Mouse (Mus musculus) gonadal fat pad, adult 2 months (tissue): ENCODE data around the gene Cmya5. TPM values are rescaled to one million over a fixed set of nuclear protein-coding genes. Genes with fewer than 3 reads are reported as not detected.

Experiments
- DNase-seq: peaks from one replicate; pipeline ENCODE4 v3.0.0-alpha.2; 2012; ENCODE audit warnings: low read depth
- polyA plus RNA-seq: library from polyadenylated mRNA; depleted of rRNA; stranded (reverse); fragments of >200 nt; gene quantifications from 2 replicates; pipeline ENCODE4 v1.2.3, GENCODE M21; 2012

Gene Cmya5
- polyA plus RNA-seq, 1 experiment: 0.53 TPM

GRCm38 (mm10) chr13:93062860-93063636 is 81.5 kb downstream of the Cmya5 start:
- no peak for DNase-seq

GRCm38 (mm10) chr13:93061311-93061710 is 83.2 kb downstream of the Cmya5 start:
- no peak for DNase-seq

DNA sequence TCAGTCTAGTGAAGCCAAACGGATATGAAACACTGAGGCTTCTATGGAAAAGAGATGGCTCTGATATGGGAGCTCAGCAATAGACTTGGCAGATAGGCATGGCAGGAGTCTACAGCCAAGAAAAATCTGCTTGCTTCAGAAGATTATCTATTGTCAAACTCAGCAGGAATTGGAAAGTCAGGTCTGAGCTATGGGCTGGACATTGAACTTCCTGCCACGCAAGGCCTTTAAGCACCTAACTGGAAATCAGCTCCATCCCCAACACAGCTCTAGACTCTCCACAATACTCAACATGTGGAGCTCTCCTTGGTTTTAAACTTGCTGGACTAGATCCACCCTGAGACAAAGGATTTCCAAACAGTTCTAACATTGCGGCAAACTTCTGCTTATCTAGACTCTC is 84.1 kb downstream of the Cmya5 start:
- peak; percentile 55 for DNase-seq

GRCm38 (mm10) chr13:93058551-93059011 is 85.9 kb downstream of the Cmya5 start:
- no peak for DNase-seq

- no peak for DNase-seq
These were observed 86.8 kb downstream of the Cmya5 start for GRCm38 (mm10) chr13:93057492-93058260.

GRCm38 (mm10) chr13:93056091-93056490 is 88.4 kb downstream of the Cmya5 start:
- no peak for DNase-seq

GRCm38 (mm10) chr13:93051483-93051882 is 93.0 kb downstream of the Cmya5 start:
- DNase-seq: no peak

GRCm38 (mm10) chr13:93041021-93041420 is 103.5 kb downstream of the Cmya5 start:
- DNase-seq: no peak

DNA sequence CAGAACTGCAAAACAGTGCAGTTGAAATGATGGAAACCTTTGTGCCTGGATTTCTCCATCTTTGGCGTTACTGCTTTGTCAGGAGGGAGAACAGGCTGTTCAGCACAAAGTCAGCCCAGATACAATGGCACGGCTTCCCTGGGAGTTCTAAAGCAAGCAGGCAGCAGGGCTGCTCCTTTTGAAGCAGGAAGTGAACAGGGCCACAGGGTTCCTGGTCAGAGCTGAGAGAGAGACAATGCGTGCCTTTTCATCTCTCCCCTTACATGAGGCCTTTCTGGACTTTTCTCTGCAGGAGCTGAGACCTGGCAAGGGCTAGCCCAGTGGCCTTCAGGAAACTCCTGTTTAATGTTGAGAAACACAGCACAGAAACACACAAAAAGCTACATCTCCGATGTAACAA is 108.3 kb downstream of the Cmya5 start:
- DNase-seq: no peak

GRCm38 (mm10) chr13:93029337-93029736 is 115.2 kb downstream of the Cmya5 start:
- no peak for DNase-seq

GRCm38 (mm10) chr13:93024837-93025236 is 119.7 kb downstream of the Cmya5 start:
- DNase-seq: no peak

- DNase-seq: no peak
These were observed 122.4 kb downstream of the Cmya5 start for GRCm38 (mm10) chr13:93022158-93022557.

DNA sequence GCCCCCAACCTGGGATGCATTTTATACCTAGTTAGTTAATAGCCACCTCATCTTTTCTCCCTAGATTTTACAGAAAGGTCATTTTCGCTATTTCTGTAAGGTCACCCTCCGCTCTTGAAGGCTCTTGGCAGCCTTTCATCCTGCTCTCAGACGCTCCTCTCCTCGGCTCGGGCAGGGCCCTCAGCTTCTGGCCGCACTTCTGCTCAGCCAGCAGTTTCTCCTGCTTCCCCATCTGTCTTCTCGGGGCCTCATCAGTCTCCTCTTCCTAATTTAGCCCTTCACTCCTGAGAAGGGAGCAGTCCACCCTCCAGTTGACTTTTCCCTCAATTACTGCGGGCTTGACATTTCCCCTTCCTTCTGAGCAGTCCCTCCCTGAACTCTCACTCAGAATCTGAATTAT is 131.6 kb downstream of the Cmya5 start:
- no peak for DNase-seq

DNA sequence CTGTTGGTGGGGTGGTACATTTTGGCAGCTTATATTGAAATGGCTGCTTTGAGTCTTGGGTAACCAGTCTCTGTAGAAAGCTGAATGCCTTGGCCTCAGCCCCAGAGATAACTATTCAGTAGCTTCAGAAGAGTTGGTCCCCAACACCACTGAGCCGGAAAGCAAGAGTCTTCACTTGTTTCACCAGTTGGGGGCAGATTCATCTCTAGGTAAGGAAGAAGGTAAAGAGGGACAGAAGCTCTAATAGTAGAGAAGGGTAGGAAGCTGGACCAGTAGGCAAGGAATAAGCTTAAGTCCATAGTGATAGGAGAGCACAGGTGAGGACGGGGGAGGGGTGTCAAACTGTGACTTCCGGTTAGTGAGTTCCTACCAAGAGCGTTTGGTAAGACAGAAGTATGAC is 133.2 kb downstream of the Cmya5 start:
- DNase-seq: no peak

DNA sequence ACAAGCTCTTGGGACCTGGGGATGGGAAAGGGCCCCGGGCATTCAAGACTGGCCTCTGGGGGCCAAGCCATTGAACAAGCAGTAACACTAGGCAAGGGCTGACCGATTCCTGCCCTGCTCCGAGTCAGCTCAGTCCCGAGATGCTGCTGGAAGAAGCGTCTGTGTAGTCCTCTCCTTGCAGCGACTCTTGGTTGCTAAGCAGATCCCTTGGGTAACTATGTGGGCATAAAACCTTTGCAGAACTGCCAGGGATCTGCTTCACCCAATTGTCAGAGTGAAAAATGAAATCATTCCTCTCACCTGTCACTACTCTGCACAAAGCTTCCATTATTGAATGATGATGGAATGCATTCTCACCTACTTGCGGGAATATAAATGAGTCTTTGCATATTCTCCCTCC is 134.0 kb downstream of the Cmya5 start:
- no peak for DNase-seq

GRCm38 (mm10) chr13:93007078-93007477 is 137.4 kb downstream of the Cmya5 start:
- DNase-seq: no peak

- no peak for DNase-seq
These were observed 138.2 kb downstream of the Cmya5 start for GRCm38 (mm10) chr13:93006347-93006746.

DNA sequence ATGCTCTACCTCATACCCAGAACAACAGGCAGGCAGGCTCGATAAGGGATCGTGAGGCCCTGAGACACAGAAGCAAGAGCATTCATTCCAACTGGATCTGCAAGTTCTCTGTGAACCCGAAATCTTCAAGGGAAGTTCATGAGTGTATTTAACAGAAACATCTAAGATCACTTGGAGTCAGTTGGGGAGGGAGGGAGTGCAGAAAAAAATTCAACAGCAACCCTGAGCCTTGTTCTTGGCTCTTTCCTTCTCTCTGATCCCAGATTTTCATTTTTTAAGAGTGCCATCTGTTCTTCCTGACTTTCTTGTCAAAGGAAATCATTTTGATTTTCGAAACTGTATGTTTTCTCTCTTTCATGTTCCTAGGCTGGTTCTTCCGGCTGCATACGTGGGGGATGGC is 140.5 kb downstream of the Cmya5 start:
- DNase-seq: no peak

DNA sequence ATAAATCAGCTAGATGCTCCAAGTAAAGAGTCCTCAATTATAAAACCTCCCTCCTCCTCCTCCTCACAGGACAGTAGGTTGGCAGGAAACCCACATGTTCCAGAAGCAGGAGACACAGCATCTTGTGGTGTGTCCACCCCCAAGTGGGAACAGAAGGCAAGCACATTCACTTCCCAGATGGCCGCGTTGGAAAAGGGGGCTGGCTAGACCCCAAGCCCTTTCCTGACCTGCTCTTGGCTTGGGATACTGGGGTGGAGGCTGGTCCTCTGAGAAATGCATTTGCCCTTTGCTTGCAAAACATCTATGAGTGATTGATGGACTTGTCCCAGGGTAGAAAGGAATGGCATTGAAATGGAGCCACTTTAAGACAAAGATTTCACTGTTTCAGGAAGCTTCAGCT is 142.1 kb downstream of the Cmya5 start:
- DNase-seq: no peak

DNA sequence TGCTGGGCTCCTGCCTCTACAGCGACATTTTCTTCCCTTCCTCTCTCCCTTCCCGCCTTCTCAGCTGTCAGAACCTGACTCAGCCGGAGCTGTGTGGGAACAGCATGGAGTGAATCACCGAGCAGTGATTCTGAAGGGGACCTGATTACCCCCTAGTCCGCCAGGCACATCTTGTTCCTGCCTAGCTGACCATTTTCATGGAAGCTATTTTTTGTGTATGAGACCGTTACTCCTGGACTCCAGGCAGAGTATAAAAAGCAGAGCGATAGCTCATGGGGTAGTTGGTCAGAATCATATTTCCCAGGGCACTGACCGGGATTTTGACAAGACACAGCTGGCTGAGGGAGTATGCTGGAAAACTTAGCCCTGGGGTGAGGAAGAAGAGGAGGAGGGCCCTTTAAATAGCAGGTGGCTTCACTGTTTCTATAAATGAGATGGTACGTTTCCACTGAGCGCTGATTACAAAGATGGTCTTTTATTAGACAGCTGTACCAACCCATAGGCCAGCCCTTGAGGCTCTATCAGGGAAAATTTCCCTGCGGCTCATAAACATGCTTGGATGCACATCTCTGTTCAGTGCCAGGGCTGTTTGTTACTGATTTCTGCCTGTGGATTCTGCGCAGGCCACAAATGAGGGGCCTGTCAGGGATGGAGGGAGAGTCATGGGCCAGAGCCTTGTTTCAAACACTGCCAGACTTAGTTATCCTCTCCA is 143.7 kb downstream of the Cmya5 start:
- no peak for DNase-seq

GRCm38 (mm10) chr13:92999860-93000259 is 144.7 kb downstream of the Cmya5 start:
- DNase-seq: no peak

DNA sequence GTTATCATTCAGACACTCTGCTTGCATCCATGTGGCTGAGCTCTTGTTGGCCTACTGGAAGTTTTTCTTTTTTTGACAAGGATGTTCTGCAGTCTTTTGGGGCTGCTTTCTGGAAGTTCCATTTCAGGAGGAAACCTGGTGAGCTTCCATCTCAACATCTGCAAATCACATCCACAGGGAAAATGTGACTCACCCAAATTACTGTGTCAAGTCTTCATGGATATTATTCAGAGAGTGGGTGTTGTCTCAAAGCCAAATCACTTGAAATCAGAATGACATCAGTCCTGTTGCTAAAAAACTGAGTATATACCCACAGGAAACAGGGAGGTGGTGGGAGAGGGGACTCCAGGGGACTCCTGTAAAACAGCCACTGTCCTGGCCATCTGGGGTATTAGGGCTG is 149.8 kb downstream of the Cmya5 start:
- DNase-seq: no peak
